Mouse (Mus musculus) small intestine, adult 2 months (tissue): ENCODE results near the gene Oxt.

Source experiments
- CTCF ChIP-seq: fragments of 200-500 bp; IDR thresholded peaks from 2 replicates; pipeline ENCODE4 v1.5.1; 2012; ENCODE audit warnings: low read depth, mild to moderate bottlenecking, control low read depth, inconsistent platforms, low read length, moderate library complexity, mixed read lengths; ENCODE audit not compliant: insufficient replicate concordance, insufficient read length; ENCODE audit errors: extremely low read depth
- POLR2A ChIP-seq: fragments of 200-500 bp; IDR thresholded peaks from 2 replicates; pipeline ENCODE4 v1.6.1; 2012; ENCODE audit warnings: low read depth, mild to moderate bottlenecking, control low read depth, inconsistent platforms, low read length, moderate library complexity

- no peak for TF ChIP-seq POLR2A
- TF ChIP-seq CTCF, result peak; percentile 51; the same call in 1 of the 2 replicates
These were observed 37.1 kb downstream of the Oxt start for GRCm38 (mm10) chr2:130613091-130613490.
